Mouse (Mus musculus): ENCODE measurements around the gene Nufip2.

DNA sequence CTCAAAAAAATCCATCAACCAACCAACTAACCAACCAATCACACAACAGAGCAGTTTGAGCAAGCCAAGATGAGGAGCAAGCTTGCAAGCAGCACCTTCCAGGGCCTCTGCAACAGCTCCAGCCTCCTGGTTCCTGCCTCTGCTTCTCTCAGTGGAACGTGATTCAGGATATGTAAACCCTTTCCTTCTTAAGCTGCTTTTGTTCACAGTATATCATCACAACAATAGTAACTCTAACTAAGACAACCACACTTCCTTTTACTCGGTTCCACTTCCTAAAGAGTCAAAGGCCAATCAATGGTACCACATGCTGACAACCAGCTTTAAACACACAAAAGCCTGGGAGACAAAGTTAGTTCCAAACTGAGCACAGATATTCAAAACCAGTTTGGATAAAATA, 5.9 kb upstream of the Nufip2 start:
- TF ChIP-seq FLI1 (IDR thresholded peaks at IDR 0.05; ENCODE audit: low read length) (no peak), GATA1 (IDR thresholded peaks at IDR 0.05; ENCODE audit: borderline replicate concordance, low read length) (no peak)

Data from megakaryocyte, embryonic 14.5 days (primary cell).